Mouse (Mus musculus): ENCODE results near the gene Fbxo47. TPM values are rescaled to one million over a fixed set of nuclear protein-coding genes. Genes with fewer than 3 reads are reported as not detected.

Fbxo47 gene
- polyA plus RNA-seq, 1 experiment from 2014 or later, result 0.74 TPM

GRCm38 (mm10) chr11:97817379-97817778 lies 66.6 kb downstream of the Fbxo47 start:
- H3K4me2 ChIP-seq (replicated peaks), result no peak overlapping the region
- H3K36me3 ChIP-seq, result peaks cover 52% of the 10 kb centered on the region
- no peaks in the 10 kb centered on the region for H3K27me3 ChIP-seq
- no peak for ATAC-seq
- WGBS, result 38% methylated on average over 5 of the region's 5 CpGs
- no peak overlapping the region; the same call in 1 of the 2 replicates for H3K27ac ChIP-seq
- H3K4me1 ChIP-seq (replicated peaks), result peaks cover 74% of the 10 kb centered on the region
- H3K4me3 ChIP-seq (replicated peaks), result no peak overlapping the region
- H3K9me3 ChIP-seq, result no peaks in the 10 kb centered on the region
- H3K9ac ChIP-seq (replicated peaks), result no peak overlapping the region

GRCm38 (mm10) chr11:97816916-97817315 lies 67.0 kb downstream of the Fbxo47 start:
- H3K27ac ChIP-seq, result peak overlapping the region; percentile 14; the same call in 1 of the 2 replicates
- no peak overlapping the region for H3K4me2 ChIP-seq (replicated peaks)
- H3K4me3 ChIP-seq (replicated peaks), result no peak overlapping the region
- ATAC-seq, result no peak
- peaks cover 52% of the 10 kb centered on the region for H3K36me3 ChIP-seq
- no peaks in the 10 kb centered on the region for H3K27me3 ChIP-seq
- no peak overlapping the region for H3K9ac ChIP-seq (replicated peaks)
- peaks cover 78% of the 10 kb centered on the region for H3K4me1 ChIP-seq (replicated peaks)
- WGBS, result 60% methylated on average over 9 of the region's 9 CpGs
- H3K9me3 ChIP-seq, result no peaks in the 10 kb centered on the region

- peaks cover 82% of the 10 kb centered on the region for H3K4me1 ChIP-seq (replicated peaks)
- ATAC-seq, result no peak
- 44% methylated on average over 5 of the region's 5 CpGs for WGBS
- no peak overlapping the region for H3K4me2 ChIP-seq (replicated peaks)
- H3K27ac ChIP-seq, result peak overlapping the region; percentile 56; the same call in 1 of the 2 replicates
- H3K4me3 ChIP-seq (replicated peaks), result no peak overlapping the region
- peaks cover 48% of the 10 kb centered on the region for H3K36me3 ChIP-seq
- H3K9ac ChIP-seq (replicated peaks), result no peak overlapping the region
- H3K27me3 ChIP-seq, result no peaks in the 10 kb centered on the region
- no peaks in the 10 kb centered on the region for H3K9me3 ChIP-seq
Measured at GRCm38 (mm10) chr11:97816176-97816575, 67.8 kb downstream of the Fbxo47 start.

GRCm38 (mm10) chr11:97815736-97816135 lies 68.2 kb downstream of the Fbxo47 start:
- Histone ChIP-seq H3K27me3 (no peaks in the 10 kb centered on the region), H3K4me1 (replicated peaks) (peaks cover 86% of the 10 kb centered on the region), H3K4me3 (replicated peaks) (no peak overlapping the region), H3K9ac (replicated peaks) (peak overlapping the region; percentile 36; the same call in 1 of the 2 replicates), H3K27ac (peak overlapping the region; percentile 56; the same call in 1 of the 2 replicates), H3K9me3 (no peaks in the 10 kb centered on the region), H3K36me3 (peaks cover 45% of the 10 kb centered on the region), H3K4me2 (replicated peaks) (no peak overlapping the region)
- WGBS, result 68% methylated on average over 11 of the region's 11 CpGs
- ATAC-seq, result no peak

GRCm38 (mm10) chr11:97813746-97814515 lies 70.0 kb downstream of the Fbxo47 start:
- Histone ChIP-seq H3K9me3 (no peaks in the 10 kb centered on the region), H3K4me2 (replicated peaks) (0 out of 2 replicates have a peak overlapping the region, but pooled peaks have one; percentile 1), H3K27me3 (no peaks in the 10 kb centered on the region), H3K9ac (replicated peaks) (peak overlapping the region; percentile 43), H3K4me3 (replicated peaks) (no peak overlapping the region), H3K36me3 (peaks cover 38% of the 10 kb centered on the region), H3K27ac (peak overlapping the region; percentile 96), H3K4me1 (replicated peaks) (peaks cover 97% of the 10 kb centered on the region)
- ATAC-seq, result no peak
- WGBS, result 80% methylated on average over 17 of the region's 17 CpGs

GRCm38 (mm10) chr11:97813085-97813484 lies 70.9 kb downstream of the Fbxo47 start:
- Histone ChIP-seq H3K27me3 (no peaks in the 10 kb centered on the region), H3K27ac (peak overlapping the region; percentile 96), H3K4me3 (replicated peaks) (0 out of 2 replicates have a peak overlapping the region, but pooled peaks have one; percentile 4), H3K9me3 (no peaks in the 10 kb centered on the region), H3K9ac (replicated peaks) (peak overlapping the region; percentile 46), H3K4me2 (replicated peaks) (peak overlapping the region; percentile 49), H3K36me3 (peaks cover 47% of the 10 kb centered on the region), H3K4me1 (replicated peaks) (peaks cover 97% of the 10 kb centered on the region)
- WGBS, result 31% methylated on average over 7 of the region's 7 CpGs
- ATAC-seq, result peak; percentile 56

GRCm38 (mm10) chr11:97812491-97812921 lies 71.4 kb downstream of the Fbxo47 start:
- peak; percentile 94 for ATAC-seq
- H3K4me1 ChIP-seq (replicated peaks), result peaks cover 97% of the 10 kb centered on the region
- H3K27me3 ChIP-seq, result no peaks in the 10 kb centered on the region
- H3K27ac ChIP-seq, result peak overlapping the region; percentile 96
- peaks cover 52% of the 10 kb centered on the region for H3K36me3 ChIP-seq
- H3K4me2 ChIP-seq (replicated peaks), result peak overlapping the region; percentile 49
- H3K4me3 ChIP-seq (replicated peaks), result peak overlapping the region; percentile 14; the same call in 1 of the 2 replicates
- H3K9me3 ChIP-seq, result no peaks in the 10 kb centered on the region
- peak overlapping the region; percentile 46 for H3K9ac ChIP-seq (replicated peaks)
- WGBS, result 9% methylated on average over 3 of the region's 3 CpGs

GRCm38 (mm10) chr11:97811569-97812362 lies 72.2 kb downstream of the Fbxo47 start:
- peak overlapping the region; percentile 49 for H3K4me2 ChIP-seq (replicated peaks)
- H3K9me3 ChIP-seq, result no peaks in the 10 kb centered on the region
- peak overlapping the region; percentile 46 for H3K9ac ChIP-seq (replicated peaks)
- peak; percentile 8 for ATAC-seq
- H3K4me3 ChIP-seq (replicated peaks), result peak overlapping the region; percentile 14; the same call in 1 of the 2 replicates
- peaks cover 96% of the 10 kb centered on the region for H3K4me1 ChIP-seq (replicated peaks)
- H3K27me3 ChIP-seq, result no peaks in the 10 kb centered on the region
- H3K36me3 ChIP-seq, result peaks cover 55% of the 10 kb centered on the region
- 23% methylated on average over 12 of the region's 13 CpGs for WGBS
- H3K27ac ChIP-seq, result peak overlapping the region; percentile 96

- Histone ChIP-seq H3K9ac (replicated peaks) (peak overlapping the region; percentile 44; the same call in 1 of the 2 replicates), H3K4me3 (replicated peaks) (no peak overlapping the region), H3K27me3 (no peaks in the 10 kb centered on the region), H3K9me3 (no peaks in the 10 kb centered on the region), H3K4me1 (replicated peaks) (peaks cover 96% of the 10 kb centered on the region), H3K27ac (peak overlapping the region; percentile 96), H3K4me2 (replicated peaks) (no peak overlapping the region), H3K36me3 (peaks cover 50% of the 10 kb centered on the region)
- no peak for ATAC-seq
- WGBS, result 11% methylated on average over 3 of the region's 3 CpGs
Measured at GRCm38 (mm10) chr11:97810970-97811369, 73.0 kb downstream of the Fbxo47 start.

- Histone ChIP-seq H3K27me3 (no peaks in the 10 kb centered on the region), H3K4me1 (replicated peaks) (peaks cover 96% of the 10 kb centered on the region), H3K36me3 (peaks cover 44% of the 10 kb centered on the region), H3K9ac (replicated peaks) (no peak overlapping the region), H3K9me3 (no peaks in the 10 kb centered on the region), H3K27ac (0 out of 2 replicates have a peak overlapping the region, but pooled peaks have one; percentile 17), H3K4me2 (replicated peaks) (no peak overlapping the region), H3K4me3 (replicated peaks) (no peak overlapping the region)
- ATAC-seq, result no peak
- WGBS, result 83% methylated on average over 7 of the region's 7 CpGs
Measured at GRCm38 (mm10) chr11:97810356-97810755, 73.6 kb downstream of the Fbxo47 start.

- Histone ChIP-seq H3K9ac (replicated peaks) (peak overlapping the region; percentile 49; the same call in 1 of the 2 replicates), H3K4me1 (replicated peaks) (peaks cover 96% of the 10 kb centered on the region), H3K4me2 (replicated peaks) (no peak overlapping the region), H3K9me3 (no peaks in the 10 kb centered on the region), H3K27me3 (no peaks in the 10 kb centered on the region), H3K36me3 (peaks cover 35% of the 10 kb centered on the region), H3K4me3 (replicated peaks) (no peak overlapping the region), H3K27ac (peak overlapping the region; percentile 56)
- WGBS, result 75% methylated on average over 7 of the region's 7 CpGs
- no peak for ATAC-seq
Measured at GRCm38 (mm10) chr11:97809235-97810121, 74.5 kb downstream of the Fbxo47 start.
